Mouse (Mus musculus) embryo, embryonic 10 days (tissue): ENCODE results near the gene E2f3.

Experiments
- DNase-seq: peaks from one replicate; pipeline ENCODE4 v3.0.0-alpha.2; 2015; ENCODE audit warnings: low spot score

E2f3 gene

GRCm38 (mm10) chr13:29985855-29986755 lies at the start of gene E2f3:
Gene E2f3, minus strand, starts transcription at chr13:29986063.
- peak; percentile 99 for DNase-seq

GRCm38 (mm10) chr13:30034540-30034939 lies 48.7 kb upstream of the E2f3 start:
- no peak for DNase-seq

GRCm38 (mm10) chr13:30031684-30032335 lies 45.9 kb upstream of the E2f3 start:
- no peak for DNase-seq

- DNase-seq = no peak
These were observed 42.0 kb upstream of the E2f3 start for GRCm38 (mm10) chr13:30027841-30028240.

DNA sequence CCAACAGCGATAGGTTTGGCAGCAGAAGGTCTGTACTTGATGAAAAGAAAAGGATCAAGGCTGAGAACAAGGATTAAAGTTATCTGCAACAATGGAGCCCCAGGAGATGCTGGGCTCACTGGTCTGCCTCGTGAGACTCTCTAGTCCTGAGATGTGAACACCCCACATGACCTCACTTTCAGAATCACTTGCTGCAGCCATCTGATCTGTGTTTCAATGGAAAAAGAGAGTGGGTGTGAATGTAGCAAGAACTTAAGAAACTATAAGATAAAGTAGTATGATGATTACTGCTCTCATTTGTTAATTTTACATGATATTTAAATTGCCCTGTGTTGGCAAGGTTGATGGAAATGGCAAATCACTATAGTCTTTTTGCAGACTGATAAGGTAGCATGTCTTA lies 36.6 kb upstream of the E2f3 start:
- no peak for DNase-seq

DNA sequence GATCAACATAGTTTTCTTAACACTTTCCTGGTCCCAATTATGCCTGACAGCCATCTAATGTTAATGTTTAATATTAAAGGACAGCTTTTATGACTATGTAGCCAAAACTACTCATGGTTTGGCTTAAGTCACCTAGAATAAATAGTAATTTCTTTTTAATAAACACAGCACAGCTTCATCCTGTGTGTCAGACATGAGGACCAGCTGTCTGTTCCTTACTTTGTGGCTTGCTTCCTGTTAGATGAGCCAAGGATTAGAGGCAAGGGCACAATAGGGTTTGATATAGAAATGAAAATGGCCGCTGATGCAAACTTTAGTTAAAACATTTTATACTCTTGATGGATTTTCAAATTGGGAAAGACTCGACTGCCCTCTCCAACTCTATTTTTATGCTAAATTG lies 32.7 kb upstream of the E2f3 start:
- no peak for DNase-seq

GRCm38 (mm10) chr13:30017611-30018010 lies 31.7 kb upstream of the E2f3 start:
- DNase-seq = no peak

DNA sequence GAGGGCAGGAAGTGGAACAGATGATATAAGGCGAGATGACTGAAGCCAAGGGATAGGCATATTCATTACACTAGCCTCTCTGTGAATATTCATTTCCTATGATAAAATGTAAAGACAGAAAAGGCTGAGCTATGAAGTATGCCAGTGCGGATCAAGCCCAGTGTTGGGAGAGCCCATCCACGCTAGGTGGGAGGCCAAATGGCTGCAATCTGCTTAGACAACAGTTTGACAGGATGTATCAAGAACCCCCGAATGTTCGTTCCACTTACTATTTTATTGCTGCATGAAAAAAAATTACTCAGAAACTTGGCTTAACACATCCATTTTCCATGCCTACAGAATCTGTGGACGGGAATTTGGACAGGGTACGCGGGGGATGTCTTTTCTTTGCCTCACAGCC lies 28.7 kb upstream of the E2f3 start:
- no peak for DNase-seq

DNA sequence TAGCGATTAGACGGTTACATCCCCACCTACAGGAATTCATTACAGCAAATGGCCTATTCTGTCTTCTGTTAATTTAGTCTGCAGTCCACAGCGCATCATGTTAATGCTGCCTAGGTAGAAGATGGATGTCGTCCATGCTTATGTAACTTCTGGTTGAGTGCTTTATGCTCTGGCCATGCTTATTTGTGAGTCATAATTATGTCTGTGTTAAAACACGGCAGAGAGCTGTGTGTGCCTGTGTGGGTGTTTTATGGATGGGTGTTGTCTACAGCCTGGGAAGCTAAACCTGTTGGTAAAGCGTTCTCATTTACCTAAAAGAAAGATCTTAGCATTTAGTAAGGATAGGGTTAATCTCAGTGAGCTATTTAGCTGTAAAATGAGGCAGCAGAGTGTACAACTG lies 26.4 kb upstream of the E2f3 start:
- DNase-seq = no peak

GRCm38 (mm10) chr13:30008738-30009137 lies 22.9 kb upstream of the E2f3 start:
- DNase-seq = no peak

- DNase-seq = no peak
These were observed 19.6 kb upstream of the E2f3 start for GRCm38 (mm10) chr13:30005422-30005821.

DNA sequence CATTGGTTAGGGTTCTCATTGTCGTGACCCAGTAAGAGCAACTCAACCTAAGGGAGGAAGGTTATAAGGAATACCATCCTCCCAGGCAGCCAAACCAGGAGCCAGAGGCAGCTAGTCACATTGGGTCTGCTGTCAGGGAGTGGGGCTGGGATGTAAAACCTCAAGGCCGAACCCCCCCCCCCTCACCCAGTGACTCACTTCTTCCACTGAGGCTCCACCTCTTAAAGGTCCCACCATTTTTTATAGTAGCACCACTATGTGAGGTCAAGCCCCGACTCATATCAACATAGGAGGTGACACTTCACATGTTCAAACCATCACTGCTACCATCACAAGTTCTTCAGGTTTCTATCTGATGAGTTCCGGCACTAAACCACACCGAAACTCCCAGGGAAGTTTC lies 19.0 kb upstream of the E2f3 start:
- no peak for DNase-seq

DNA sequence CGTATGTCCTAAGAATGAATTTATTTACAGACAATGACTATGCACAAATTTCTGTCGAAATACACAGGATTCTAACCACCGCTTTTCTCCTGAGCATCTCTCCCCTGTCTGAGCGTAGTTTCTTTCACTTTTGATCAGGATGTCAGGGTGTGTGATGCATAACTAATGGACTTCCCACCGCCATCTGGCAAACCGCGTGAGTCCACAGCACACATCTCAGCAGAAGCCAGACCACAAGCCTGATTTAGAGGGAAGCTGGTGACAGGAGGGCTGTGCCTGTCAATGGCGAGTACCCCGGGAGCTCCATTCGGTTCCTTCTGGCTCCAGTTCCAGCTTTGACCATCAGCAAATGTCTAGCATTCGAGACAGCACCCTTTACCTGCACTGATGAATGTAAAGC lies 17.3 kb upstream of the E2f3 start:
- peak; percentile 21 for DNase-seq

DNA sequence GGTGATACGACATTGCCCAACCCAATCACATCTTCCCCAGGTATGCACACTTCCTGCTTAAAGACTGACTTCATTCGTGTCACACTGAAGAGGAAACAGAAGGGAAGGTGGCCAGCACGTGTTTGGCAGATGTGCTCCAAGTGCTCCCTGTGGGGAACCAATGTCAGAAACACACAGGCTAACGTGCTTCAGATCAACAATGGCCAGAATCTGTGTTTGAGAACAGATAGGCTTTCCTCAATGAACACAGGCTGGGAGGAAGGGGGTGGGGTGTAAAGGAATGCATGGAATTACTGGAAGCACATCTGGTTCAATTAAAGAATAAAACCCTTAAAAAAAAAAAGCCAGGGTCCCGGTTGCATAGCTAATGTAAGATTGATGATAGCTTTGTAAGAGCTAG lies 15.2 kb upstream of the E2f3 start:
- DNase-seq = peak; percentile 45

GRCm38 (mm10) chr13:29987956-29988355 lies 2.1 kb upstream of the E2f3 start:
- no peak for DNase-seq

GRCm38 (mm10) chr13:29986756-29987120 lies 875 bp upstream of the E2f3 start:
- DNase-seq = no peak

DNA sequence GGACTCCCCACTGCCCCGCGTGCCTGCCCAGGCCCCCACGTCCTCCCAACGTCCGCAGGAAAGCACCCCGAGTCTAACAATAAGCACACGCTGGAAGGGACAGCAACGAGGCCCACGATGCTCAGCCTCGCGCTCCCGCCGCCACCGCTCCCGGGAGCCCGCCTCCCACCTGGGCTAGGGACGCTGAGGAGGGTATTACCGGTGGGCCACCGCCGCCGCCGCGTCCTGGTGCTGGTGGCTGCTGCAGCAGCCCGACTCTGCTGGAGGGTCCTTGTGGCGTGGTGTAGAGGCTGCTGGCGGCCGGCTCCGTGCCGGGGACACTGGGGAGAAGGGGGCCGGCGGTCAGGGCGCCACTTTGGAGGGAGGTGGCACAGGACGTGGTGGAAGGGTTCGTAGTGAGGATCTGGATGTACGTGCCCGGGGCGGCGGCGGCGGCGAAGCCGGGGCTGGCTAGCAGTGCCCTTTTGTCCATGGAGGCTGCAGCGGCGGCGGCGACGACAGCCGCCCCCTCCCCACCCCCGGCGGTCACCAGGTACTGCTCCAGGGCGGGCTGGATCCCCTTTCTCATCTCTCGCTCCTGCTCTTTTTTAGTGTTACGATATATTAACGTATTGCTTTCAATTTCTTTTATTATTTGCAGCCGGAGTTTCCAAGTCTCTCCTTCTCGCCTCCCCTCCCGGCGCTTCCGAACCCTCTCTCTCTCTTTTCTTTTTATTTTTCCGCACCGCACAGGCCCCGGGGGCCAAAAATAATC lies 585 bp downstream of the E2f3 start:
- peak; percentile 52 for DNase-seq

DNA sequence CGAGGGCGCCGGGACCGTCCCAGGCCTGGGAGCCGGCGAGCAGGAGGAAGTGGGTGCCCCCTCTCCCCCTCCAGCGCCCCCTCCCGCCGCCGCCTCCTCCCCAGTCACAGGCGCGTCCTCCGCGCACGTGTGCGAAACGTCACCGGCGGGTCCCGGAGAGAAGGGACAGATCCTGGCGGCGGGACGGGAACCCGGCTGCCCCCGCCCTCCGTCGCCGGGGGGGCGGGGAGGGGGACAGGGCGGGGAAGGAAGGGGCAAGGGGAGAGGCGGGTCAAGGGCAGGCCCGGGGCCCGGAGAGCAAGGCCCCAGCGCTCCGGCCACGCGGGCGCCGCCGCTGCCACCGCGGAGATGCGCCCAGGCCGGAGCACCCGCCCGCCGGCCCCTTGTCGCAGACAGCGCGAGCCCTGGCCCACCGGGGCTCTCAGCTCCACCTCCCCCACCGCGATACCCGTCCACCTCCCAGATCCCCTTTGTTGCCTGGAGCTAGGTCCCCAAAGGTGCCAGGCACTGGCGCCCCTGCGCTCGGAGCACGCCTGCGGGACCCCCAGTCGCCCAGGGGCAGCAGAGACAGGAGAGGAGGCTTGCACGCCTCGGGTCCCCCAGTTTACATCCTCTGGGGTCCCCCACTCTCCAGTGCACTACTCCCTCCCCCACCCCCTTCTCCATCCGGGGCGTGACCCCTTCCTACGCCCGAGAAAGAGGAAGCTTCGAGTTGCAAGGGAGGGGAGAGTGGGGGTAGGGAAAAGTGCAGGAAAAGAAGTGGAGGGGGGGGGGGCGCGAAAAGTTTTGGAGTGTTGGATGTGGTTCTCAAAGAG lies 1.4 kb downstream of the E2f3 start:
- peak; percentile 84 for DNase-seq

- peak; percentile 25 for DNase-seq
These were observed 2.2 kb downstream of the E2f3 start for GRCm38 (mm10) chr13:29983523-29984191.

GRCm38 (mm10) chr13:29983037-29983436 lies 2.8 kb downstream of the E2f3 start:
- peak; percentile 46 for DNase-seq

- DNase-seq = no peak
These were observed 3.5 kb downstream of the E2f3 start for GRCm38 (mm10) chr13:29982400-29982799.
